Mouse (Mus musculus): ENCODE results near the gene Stmn1.

The Stmn1 gene

DNA sequence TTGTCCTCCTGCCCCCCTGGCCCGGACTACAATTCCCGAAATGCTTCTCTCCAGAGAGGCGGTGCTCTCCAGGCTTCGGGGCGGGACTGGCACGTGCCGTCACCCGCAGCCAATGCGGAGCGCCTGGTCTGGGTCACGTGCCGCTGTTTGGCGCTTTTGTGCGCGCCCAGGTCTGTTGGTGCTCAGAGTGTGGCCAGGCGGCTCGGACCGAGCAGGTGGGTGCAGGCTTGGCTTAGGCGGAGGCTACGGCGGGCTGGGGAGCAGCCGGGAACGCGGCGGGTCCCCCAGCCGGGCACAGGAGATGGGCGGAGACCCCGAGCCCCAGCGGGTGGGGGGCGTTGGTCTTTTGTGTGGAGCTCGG lies at the start of gene Stmn1:
TSS of gene Stmn1 (plus strand) at position 106 of the 361 bp plus-strand sequence.
- DNase-seq (ENCODE audit: low read depth in 1 of 2, low spot score in 2 of 2), result peak; percentile 82

DNA sequence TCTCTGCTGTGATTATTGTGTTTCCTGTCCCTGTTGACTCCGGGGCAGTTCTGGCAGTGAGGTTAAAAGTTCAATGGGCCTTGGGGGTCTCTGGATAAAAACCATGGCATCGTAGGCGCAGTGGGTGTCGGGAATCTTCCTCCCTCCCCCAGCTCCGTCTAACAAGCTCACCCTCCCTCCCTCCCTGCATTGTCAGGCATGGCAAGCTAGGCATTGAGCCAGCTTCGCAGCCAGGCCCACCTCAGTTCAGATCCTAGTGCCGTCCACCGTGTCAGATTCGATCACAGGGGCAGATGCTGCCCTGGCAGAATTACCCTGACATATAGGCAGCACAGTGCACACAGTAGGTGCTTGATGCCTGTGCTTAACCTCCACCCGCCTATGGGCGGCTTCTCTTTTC lies 46.1 kb upstream of the Stmn1 start:
- DNase-seq (ENCODE audit: low read depth in 1 of 2, low spot score in 2 of 2), result no peak

DNA sequence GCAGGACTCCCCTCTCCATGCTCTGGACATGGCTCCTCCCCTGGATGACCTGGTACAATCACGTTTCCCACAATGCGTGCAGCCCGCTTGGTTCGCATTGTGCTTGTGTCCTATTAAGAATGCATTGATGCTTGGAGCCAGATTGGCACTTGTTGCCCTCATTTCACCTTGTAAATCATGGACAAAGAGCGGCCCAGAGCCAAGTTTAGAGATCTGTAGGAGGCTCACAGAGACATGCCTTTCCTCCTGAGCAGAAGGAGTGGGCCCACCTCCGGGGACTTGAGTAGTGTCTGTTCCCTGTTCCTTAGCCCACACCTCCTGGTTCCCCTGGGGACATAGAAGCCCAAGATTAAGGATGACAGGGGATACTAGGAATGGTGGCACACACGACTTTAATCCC lies 44.2 kb upstream of the Stmn1 start:
- DNase-seq (ENCODE audit: low read depth in 1 of 2, low spot score in 2 of 2), result no peak

DNA sequence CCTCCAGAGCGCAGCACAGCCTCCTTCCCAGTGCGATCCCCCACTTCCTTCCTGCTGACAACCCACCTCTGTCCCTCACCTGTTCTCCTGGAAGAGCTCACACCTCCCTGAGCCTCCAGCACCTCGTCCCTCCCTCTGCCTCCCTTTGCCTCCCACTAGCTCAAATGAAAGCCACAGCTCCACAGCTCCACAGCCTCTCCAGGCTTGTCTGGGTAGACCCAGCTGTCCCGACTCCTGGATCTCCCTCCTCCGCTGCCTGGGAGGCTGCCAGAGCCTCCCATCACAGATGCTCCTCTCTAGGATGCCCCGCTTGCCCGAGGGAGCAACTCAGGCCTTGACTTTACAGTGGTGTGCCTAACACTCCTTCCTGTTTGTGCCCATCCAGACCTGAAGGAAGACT lies 43.0 kb upstream of the Stmn1 start:
- DNase-seq (ENCODE audit: low read depth in 1 of 2, low spot score in 2 of 2), result no peak

DNA sequence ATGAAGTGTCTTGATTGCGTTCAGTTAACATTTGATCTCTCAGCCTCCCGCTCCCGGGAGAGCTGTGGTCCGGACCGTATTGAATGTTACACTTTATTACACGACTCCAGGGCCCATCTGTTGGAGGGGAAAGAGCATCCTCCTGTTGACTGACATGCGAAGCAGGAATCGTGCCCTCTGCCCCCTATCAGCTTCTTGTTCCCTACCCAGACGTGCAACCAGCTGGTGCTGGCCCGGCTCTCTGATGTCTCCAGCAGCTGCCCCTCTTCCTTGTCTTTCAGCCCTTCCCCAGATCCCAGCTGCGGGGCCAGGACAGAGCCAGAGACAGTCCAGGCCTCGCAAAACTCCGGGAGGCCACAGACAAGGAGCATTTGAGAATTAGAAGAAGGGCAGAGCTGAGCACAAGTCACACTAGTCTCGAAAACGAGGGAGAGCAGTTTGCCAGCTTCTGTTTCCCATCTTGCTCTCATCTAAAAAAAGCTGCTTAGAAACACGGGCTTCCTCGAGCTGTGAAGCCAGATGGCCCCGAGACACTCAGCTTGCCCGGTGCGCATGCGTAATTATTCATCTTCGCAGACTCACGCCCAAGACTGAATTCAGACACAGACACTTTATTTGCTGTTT lies 37.6 kb upstream of the Stmn1 start:
- DNase-seq (ENCODE audit: low read depth in 1 of 2, low spot score in 2 of 2), result no peak

DNA sequence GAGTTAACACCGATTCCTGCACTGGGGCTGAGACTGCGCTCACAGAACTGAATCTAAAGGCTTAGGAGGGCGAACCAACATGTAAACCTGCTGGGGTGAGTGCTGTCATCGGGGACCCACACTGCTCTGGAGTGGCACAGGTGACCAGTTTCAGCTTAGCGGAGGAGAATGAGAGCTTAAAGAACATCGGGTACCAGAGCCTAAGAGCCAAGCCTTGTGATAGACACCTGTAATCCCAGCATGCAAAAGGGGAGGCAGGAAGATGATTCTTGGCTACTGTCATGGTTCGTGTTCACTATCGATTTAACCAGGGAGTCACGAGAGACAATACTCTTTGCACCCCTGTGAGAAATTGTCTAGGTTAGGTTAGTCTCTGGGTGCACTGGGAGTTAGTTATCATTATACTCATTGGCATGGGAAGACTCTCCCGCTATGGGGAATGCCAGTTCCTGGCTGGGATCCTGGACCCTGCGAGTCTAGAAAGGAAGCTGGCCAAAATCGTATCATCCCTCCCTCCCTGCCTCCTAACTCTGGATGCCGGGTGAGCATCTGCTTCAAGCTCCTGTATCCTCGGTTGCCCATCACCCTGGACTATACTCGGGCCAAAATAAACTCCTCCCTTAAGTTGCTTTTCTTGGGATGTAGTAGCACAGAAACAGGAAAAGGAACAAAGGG lies 35.3 kb upstream of the Stmn1 start:
- no peak for DNase-seq (ENCODE audit: low read depth in 1 of 2, low spot score in 2 of 2)

DNA sequence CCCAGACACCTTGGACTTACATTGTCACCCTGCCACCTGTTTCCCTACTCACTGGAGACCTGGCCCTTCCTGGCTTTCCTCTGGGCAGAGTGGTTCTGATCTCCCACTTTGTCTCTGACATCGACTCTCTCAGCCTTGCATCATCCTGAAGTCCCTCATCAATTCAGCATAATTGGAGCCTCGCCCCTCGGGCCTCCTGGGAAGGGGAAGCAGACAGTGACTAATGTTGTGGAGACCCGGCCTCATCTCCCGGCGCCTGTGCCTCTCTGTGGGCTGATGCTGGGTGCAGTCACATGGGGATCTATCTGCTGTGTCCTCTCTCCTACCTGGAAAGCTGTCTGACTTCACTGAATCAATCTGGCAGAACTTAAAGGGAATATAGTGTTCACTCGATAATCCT lies 31.9 kb upstream of the Stmn1 start:
- no peak for DNase-seq (ENCODE audit: low read depth in 1 of 2, low spot score in 2 of 2)

DNA sequence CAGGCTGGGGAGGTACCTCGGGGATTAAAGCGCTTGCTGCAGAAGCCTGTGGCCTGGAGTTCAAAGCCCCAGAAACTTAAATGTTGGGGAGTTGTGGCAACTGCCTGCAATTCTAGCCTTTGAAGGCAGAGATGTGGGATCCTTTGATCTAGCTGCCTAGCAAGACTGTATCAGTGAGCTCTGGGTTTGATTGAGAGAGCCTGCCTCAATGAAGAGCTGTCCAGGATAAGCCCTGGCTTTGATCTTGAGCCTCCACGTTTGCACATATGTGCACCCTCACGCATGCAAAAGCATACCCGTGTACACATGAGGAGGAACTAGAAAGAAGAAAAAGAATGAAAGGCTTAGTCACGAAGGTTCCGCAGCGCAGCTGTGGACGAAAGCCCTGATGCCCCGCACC lies 31.5 kb upstream of the Stmn1 start:
- no peak for DNase-seq (ENCODE audit: low read depth in 1 of 2, low spot score in 2 of 2)

DNA sequence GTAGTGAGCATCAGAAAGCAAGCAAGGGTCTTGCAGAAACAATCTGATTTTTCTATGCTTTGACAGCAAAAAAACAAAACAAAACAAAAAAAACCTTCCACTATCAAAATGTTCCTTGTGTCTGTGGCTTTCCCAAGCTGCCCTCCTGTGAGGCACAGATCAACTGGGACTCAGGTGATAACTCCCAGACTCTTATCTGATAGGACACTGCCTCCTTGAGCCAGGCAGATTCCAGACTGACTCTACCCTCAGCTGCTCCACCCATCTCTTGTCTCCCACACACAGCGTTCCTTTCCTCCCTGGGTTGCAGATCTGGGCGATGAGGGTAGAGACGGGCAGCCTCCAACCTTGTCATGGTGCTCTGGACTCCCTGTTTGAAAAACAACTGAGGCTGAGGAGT lies 29.0 kb upstream of the Stmn1 start:
- DNase-seq (ENCODE audit: low read depth in 1 of 2, low spot score in 2 of 2), result no peak

DNA sequence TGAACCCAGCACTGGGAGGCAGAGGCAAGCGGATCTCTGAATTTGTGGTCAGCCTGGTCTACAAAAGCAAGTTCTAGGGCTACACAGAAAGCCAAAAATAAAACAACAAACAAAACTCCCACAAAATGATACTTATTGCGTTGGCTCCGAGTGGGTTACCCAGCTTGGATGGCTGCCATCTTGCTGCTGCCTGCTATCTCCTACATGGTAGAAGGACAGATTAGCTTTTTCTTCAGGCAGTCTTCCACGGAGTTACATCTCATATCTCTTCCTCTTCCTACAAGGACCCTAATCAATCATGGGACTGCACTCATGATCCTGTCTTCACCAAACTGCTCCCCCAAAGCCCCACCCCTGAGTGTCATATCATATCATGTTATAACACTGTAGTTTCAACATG lies 28.2 kb upstream of the Stmn1 start:
- DNase-seq (ENCODE audit: low read depth in 1 of 2, low spot score in 2 of 2), result no peak

DNA sequence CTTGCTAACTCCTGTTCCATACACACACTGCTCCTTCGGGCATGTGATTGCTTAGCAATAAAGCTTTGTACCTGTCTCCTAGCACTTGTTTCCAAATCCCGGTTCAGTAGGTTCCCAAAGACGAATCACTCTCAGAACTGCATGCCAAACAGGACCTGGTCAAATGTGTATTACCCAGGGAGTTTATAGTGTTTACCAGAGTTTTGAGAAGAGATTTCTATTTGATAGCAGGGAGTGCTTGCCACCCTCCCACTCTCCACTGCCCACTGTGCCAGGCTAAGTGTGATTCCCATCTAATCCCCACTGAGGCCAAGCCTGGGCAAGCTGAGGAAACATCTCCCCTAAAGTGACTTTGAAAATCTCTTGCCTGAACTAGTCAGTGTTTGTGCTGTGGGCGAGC lies 25.9 kb upstream of the Stmn1 start:
- DNase-seq (ENCODE audit: low read depth in 1 of 2, low spot score in 2 of 2), result no peak

DNA sequence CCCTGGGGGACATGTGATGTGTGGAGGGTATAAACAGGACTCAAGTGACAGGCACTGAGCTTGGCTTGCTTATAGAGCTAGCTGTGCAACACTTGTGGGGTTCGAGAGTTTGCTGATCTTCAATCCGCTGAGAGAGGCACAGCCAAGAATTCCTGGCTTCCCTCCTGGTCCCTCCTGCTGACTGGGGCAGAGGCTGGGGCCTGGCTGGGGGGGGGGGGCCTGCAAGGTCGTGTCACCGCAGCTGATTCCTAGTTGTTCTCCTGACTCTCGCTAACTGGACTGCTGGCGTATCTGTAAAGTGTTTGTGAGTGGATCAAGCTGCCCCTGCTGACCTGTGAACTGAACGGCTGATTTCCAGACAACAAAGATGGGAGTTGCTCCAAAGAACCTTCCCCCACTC lies 24.5 kb upstream of the Stmn1 start:
- DNase-seq (ENCODE audit: low read depth in 1 of 2, low spot score in 2 of 2), result no peak

DNA sequence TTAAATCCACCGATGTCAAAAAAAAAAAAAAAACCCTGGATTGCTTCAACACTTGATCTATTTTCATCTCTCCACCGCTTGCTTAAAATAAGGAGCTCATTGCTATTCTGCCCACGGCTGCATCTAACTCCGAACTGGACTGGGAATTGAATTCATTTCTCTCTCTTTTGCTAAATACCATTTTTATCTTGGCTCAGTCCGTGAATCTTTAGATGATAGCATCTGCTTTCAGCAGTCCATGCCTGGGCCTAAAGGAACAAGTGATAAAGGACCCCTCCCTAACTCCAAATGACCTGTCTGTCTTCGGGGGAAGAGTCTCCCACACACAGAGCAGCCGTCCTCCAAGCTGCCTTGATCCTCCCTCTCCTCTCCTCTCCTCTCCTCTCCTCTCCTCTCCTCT lies 23.2 kb upstream of the Stmn1 start:
- no peak for DNase-seq (ENCODE audit: low read depth in 1 of 2, low spot score in 2 of 2)

DNA sequence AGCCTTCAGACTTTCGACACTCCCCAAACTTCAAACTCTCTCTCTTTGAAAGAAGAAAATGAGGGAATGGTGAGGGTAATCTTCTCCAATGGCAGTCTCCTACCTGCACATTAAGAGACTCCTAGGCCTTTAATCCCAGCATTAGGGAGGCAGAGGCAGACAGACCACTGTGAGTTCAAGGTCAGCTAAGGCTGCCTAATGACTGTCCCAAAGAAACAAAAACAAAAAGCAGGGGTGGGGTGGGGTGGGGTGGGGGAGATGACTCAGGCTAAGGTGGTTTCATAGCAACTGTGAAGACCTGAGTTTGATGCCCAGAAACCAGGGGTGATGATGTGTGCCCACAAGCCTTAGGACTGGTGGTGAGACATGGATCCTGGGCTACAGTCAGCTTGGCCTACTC lies 22.6 kb upstream of the Stmn1 start:
- DNase-seq (ENCODE audit: low read depth in 1 of 2, low spot score in 2 of 2), result no peak

DNA sequence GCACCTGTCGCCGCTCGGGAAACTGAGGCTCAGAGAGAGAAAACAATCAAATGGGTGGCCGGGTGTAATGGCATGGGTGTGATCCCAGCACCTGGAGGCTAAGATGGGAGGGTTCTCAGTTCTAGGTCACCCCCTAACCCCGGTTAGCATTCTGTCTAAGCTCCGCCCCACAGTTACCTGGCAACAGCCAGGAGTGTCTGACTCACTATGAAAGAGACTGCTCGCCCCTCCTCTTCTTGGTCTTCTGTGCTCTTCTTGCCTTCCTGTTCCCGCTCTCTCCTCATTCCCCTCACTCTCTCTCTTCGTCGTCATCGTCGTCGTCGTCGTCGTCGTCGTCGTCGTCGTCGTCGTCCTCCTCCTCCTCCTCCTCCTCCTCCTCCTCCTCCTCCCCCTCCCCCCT lies 20.2 kb upstream of the Stmn1 start:
- DNase-seq (ENCODE audit: low read depth in 1 of 2, low spot score in 2 of 2), result no peak

DNA sequence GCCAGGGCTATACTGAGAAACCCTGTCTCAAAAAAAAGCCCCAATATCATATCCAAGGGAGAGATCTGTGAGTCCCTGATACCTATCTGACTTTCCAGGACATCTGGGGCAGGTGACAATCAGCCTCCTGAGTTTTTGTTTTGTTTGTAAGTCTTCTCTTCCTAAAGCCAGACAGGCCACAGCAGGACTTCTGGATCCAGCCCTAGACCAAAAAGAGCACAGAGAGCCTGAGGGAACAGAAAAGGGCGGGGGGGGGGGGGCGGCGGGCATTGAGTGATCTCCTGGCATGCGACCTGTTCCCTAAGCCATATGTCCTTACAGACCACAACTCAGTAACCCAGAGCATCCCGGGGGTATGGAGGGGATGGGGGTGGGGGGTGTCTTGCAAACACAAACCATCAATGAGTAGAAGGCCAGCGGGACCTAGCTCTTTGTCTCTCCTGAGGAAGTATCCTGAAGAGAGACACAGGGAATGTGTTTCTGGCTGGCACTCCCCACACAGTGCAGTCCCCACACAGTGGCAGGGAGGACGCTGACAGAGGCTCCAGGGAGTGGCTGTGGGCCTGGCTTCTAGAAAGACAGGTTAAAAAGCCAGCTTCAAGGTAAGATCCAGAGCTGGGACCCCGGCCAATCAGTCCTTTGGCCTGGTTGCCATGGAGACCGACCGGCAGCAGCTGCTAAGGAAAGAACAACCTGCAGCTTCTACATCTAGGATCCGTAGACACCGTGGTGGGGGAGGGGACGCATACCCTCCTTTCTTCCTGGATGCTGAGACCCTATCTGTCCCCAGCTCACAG lies 18.3 kb upstream of the Stmn1 start:
- no peak for DNase-seq (ENCODE audit: low read depth in 1 of 2, low spot score in 2 of 2)

DNA sequence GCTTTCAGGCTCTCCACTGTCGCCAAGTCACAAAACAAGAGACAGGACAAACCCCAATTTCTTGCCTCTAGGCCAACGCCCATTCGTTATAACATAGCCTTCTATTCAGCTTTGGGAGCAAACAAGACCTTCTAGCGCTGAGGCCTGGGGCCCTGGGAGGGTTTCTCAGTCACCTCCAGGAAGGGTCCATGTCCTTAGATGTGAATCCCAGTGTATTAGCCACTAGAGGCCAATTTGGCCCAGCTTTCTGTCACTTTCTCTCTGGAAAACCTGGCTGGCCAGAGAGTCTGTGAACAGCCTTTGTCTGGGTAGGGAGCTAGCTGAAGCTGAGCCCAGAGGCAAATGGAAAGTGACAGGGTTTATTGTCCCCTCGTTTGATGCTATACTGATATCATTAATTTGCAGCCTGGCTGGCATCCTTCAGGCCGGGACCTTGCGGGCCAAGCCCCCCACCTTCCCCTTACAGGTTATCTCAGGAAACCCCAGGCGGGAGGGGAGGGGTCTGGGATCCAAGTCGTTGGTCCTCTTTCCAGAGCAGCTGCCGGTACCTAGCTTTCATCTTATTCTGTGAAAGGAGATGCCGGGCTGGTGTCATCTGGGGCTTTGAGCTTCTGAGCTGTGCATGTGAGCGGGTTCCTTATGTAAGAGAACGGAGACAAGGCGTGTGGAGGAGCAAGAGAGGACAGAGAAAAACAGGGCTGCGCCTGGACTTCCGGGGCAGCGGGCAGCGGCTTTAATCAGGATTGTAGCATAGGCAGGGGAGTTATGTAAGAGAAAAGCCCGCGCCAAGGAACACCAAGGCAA lies 17.5 kb upstream of the Stmn1 start:
- no peak for DNase-seq (ENCODE audit: low read depth in 1 of 2, low spot score in 2 of 2)

DNA sequence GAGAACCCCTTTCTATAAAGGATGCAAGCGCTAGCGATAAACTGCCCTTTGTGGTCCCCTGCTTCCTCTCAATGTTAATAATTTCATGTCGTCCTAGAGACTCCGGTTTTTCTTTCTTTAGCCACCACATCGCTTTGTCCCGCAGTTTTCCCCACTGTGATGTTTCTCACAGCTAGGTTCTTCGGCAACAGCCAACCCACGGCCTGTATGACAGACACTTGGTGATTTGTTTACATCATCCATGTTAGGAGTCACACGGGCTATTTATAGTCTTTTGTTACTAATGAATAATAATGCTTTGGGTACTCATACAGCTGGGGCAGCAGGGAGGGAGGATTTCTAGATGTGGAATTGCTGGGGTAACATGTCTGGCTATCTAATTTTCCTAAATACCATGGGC lies 16.6 kb upstream of the Stmn1 start:
- DNase-seq (ENCODE audit: low read depth in 1 of 2, low spot score in 2 of 2), result no peak

DNA sequence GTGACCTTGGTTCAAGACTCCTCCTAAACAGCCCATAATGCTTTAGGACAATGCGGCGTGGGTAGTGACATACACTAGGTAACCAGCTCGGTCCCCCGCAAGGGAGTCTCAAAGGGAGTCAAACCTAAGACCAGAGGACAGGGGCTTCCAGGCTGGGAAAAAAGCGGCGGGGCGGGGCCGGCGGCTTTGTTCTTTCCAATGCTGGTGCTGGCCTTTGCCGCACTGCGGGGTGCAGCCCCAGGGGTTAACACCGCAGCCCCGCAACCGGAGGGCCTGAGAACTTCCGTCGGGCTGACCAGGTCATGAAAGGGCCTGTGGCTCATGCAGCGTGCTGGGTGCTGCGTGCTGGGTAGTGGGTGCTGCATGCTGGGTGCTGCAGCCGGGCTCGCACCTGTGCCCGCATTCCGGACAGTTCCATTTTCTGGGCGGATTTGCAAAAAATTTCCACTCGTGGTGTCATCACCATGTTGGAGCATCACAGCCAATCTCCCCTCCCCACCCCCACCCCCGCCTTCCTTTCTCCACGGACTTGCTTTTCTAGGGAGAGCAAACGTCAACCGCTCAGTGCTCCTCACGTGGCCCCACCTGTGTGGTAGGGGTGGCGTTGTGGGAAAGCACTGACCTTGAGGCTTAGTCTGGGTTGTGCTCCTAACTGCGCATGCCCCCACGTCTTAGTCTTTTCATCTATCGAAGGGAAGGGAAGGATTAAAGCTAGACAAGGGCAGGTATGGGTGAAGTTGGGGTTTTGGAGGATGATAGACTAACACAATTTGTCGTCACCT lies 14.3 kb upstream of the Stmn1 start:
- no peak for DNase-seq (ENCODE audit: low read depth in 1 of 2, low spot score in 2 of 2)

DNA sequence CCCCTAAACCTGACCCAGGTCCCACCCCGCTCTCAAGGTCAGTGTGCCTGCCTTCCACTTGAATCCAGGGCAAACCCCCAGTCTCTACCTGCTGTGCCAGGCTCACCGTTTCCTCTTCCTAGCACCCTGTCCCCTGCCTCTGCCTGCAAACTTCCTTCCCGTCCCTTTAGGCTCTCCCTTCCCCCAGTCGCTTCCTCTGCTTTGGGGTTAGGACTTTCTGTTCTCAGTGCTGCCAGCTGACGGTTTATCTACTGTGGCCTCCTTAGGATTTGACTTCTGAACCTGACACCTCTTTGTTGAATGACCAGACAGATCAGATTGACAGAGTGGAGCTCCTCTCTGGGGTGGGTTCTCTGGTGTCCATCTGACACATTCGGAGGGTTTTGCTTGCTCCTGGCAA lies 12.8 kb upstream of the Stmn1 start:
- no peak for DNase-seq (ENCODE audit: low read depth in 1 of 2, low spot score in 2 of 2)

Measured in monocyte, adult 2 months (primary cell).